Mouse (Mus musculus): Measurements from ENCODE around the gene Ugdh.

The Ugdh gene

DNA sequence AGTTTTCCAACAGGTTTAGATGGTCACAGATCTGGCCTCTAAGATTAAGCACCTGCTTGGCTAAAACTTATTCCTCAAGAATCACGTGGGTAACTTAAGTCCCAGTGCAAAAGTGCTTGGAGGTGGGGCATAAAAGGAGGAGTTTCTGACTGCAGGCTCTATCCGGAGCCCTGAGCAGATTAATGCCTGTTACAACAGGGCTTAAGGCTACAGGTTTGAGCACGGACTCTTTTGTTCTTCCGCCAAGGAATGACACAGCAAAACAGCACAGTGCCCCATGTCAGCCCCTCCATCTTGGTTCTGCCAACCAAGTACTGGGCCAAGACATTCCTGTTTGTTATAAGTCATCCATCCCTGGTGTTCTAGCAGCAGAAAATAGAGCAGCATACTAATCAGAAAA lies 7.4 kb downstream of the Ugdh start:
- DNase-seq = no peak

DNA sequence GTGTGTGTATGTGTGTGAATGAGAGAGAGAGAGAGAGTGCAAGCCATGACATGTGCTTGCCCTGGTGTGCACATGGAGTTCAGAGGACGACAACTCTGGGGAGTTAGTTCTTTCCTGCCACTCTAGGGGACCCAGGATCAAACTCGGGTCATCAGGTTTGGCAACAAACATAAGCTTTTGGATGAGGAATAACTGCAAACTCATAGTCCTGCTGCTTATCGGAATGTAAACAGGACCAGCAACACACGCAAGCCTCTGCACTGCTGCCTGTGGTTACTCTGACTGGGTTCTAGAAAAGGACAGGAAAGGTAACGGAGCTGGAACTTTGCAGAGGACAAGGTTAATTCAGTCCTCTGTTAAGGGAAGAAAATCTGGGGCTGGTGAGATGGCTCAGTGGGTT lies 10.5 kb downstream of the Ugdh start:
- no peak for DNase-seq

DNA sequence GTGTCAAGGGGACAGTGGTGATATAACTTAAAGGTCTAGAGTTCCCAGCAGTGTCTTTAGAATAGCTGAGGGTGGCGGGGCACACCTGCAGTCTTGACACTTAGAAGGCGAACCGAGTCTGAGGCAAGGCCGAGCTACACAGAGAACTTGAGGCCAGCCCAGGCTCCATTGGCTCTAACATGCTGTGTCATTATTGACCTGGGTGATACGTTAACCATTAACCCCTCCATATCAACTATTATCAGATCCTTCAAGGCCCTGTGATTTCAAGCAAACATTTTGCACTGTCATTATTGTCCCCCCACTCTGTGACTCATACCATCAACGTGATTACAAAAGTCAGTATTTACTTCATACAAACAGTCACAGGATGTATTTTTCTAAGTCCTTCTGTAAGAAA lies 11.5 kb downstream of the Ugdh start:
- DNase-seq = no peak

DNA sequence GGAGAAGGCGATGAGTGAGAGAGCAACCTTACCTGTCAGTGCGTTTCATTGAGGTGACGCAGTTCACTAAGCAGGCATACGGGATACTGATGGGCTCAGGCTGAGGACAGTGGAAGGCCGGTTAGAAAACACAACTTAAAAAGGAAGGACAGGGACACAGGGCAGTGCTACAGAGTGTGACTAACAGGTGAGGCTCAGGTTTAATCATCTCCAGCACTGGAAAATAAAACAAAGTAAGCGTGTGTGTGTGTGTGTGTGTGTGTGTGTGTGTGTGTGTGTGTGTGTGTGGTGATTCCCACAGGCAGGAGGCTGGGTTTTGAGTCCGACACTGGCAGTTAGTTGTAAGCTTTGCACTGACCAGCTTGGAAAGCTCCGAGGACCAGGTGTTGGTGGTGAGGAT lies 12.9 kb downstream of the Ugdh start:
- no peak for DNase-seq

DNA sequence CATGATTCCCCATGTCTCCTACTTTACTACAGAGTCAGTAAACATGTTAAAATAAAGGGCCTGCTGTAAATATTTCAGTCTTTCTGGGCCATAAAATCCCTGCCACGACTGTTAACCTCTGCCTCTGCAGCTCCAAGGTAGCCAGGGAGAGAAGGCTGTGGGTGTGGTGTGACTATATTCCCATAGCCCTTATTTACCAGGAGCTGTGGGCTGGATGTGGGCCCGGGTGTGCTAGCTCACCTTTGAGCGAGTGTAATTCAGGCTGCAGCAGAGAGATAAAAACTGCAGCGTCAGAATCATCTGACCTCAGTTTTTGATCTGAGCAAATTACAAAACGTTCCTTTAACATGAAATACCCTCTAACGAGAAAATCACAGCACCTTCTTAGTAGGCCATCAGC lies 14.9 kb downstream of the Ugdh start:
- no peak for DNase-seq

DNA sequence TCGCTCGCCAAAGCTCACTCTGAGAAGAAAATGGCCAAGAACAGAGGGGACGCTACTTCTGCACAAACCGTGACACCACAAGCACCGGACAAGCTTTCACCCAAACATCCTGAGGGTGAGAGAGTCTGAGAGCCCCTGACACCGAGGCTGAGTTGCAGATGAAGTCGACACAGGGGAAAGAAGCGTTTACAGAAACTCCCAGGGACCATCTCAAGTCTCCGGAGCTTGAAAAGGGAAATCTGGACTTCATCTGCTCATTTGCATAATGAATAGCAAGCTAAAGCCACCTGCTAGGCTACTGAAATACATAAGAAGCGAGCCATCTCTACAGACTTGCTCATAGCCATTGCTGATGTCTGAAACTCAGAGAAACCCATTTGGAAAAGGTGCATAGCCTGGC lies 16.6 kb downstream of the Ugdh start:
- DNase-seq = no peak

DNA sequence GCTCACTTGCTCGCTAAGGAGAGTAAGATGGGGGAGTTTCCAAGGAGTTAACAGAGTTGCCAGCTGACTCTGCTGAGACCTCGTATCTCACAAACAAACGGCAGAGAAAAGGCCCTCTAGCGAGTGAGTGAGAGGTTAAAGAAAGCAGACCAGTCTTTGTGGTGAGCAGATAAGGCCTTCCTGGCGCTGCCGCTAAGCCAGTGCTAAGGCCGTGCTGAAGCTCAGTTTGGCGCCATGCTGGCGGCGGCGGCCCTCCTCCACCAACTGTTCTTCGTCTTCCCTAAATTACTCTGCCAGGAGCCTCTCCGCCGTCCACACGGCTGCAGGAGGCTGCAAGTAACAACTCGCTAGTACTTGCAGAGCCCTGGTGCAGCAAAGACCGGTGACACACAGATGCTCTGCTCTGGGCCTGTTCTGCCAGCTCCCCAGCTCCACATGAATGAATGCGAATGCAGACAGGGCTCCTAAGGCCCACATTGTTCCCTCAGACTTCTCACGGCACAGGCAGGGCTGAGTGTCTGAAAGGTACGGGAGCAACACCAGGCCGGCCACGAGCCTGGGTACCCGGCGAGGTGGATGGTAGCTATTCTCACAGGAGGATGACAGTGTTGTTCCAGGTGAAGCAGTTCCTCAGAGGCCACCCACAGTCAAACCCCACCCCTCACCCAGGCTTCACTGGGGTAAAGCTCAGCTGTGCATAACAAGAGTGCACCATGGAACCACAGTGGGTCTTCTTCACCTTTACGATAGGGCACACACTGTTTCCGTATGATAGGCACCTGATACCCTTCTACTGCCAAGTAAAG lies 19.9 kb downstream of the Ugdh start:
- DNase-seq = no peak

DNA sequence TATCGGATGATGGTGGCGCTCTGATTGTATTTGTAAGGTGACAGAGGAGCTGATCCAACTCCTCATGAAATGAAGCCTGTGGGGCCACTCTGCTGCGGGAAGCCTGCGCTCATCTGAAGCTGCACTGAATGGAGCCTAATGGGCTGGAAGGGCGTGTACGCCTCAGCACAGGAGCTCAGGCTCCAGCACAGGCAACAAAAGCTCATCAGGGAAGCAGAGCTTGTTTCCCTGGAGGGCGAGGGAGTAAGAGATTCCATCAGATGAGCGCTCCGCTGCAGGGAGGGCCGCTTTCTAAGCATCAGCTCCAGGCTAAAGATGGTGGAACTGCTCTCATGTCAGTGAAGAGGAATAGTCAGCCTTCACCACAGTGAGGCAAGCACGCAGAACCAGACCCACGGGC lies 27.8 kb downstream of the Ugdh start:
- DNase-seq = no peak

DNA sequence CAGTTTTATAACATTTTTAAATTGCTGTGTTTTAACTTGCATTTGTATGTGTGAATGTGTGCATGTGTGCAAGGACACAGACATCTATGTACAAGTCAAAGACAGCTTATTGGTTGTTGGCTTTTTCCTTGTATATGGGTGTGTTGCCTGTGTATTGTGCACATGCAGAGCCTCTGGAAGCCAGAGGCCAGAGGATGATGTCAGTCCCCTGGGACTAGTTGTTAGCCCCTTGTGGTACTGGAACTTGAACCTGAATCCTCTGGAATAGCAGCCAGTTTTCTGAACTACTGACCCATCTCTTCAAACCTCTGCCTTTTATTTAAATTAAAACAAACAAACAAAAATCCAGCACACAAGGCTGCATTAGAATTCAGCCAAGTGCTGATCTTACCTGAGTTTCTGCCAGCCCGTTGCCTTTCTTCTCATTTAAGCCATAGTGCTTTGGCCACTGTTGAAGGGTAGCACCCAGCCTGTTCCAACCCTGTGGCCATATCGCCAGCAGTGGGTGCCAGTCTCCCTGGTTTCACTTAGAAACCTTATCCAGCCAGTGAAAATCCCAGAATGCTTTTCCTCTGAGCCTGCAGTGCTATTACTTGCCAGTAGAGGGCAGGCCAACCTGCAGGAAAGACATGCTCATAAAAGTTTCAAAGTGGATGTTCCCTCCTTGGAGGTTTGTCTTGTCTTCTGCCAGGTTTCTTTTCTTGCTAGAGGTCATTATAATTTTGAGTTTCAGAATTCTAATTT lies 34.3 kb downstream of the Ugdh start:
- DNase-seq = peak; percentile 82

DNA sequence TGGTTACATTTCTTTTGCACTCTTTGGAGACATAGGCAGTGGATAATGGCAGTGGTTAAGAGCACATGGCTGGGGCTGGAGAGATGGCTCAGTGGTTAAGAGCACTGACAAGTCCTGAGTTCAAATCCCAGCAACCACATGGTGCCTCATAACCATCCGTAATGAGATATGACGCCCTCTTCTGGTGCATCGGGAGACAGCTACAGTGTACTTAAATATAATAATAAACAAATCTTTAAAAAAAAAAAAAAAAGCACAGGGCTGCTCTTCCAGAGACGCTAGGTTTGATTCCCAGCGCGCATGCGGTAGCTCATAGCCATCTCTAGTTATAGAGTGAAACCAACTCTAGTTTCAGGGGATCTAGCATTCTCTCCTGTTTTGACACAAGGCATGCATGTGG lies 41.3 kb downstream of the Ugdh start:
- DNase-seq = no peak

DNA sequence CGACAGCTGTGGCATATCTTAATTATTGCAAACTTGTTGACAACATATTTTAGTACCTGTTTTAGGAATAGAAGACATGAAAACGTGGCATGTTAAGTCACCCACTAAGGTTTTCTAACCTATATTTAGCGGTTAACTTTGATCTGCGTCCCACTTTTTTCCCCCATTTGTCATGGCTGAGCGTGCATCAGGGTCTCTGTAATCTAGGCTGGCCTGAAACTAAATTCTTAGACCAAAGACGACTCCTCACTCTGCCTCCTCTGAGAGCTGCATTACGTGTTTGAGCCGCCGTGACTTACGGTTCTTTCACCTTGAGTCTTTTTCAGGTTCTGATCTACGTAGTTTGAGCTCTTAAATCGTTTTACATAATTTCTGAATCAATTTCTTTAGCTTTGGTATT lies 44.0 kb downstream of the Ugdh start:
- DNase-seq = peak; percentile 12

DNA sequence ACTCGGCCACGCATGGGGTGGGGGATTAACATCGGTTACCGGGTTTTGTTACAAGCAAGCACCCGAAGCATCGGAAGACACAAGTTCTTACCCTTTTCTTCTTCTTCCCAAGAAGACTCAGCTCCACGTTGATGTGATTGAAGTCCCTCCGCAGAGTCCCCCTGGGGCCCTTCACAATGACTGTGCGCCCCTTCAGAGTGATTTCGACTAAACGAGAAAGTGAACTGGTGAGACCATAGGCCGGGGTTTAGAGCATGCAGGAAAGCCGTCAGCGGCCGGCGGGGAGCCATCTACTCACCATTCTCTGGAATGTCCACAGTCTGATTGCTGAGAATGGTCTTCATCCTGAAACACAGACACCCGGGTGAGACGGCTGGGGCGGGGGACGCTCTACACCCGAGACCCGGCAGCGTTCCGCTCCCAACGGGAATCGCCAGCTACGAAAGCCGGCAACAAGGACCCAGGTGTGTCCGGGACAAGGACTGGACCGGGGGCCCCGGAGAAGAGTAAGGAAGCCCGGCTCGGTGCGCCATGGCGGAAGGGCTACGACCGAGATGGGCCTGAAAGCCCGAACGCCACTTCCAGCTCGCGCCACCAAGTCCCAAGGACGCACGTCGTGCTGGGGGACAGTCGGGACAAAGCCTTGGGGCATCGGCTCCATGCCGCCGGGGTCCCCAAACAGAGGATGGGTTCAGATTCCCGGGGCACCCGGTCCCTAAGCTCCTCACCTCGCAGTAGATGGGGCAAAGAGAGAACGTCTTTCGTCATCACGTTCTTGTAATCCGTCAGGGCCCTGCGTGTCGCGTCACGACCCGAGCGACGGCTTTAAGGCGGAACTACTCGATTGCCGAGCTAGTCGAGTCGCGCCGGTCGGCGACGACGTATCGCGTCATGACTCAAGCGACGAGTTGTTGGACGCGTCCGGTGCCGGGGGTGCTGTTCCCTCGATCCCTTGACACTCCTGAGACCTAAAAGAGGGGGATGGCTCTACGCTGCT lies 44.8 kb downstream of the Ugdh start, which contains the start of the genes Rpl9 and Lias:
TSS of gene Rpl9 (minus strand) at position 797 of the 997 bp plus-strand sequence.
TSS of gene Lias (plus strand) at position 850 of the 997 bp plus-strand sequence.
- peak; percentile 99 for DNase-seq

DNA sequence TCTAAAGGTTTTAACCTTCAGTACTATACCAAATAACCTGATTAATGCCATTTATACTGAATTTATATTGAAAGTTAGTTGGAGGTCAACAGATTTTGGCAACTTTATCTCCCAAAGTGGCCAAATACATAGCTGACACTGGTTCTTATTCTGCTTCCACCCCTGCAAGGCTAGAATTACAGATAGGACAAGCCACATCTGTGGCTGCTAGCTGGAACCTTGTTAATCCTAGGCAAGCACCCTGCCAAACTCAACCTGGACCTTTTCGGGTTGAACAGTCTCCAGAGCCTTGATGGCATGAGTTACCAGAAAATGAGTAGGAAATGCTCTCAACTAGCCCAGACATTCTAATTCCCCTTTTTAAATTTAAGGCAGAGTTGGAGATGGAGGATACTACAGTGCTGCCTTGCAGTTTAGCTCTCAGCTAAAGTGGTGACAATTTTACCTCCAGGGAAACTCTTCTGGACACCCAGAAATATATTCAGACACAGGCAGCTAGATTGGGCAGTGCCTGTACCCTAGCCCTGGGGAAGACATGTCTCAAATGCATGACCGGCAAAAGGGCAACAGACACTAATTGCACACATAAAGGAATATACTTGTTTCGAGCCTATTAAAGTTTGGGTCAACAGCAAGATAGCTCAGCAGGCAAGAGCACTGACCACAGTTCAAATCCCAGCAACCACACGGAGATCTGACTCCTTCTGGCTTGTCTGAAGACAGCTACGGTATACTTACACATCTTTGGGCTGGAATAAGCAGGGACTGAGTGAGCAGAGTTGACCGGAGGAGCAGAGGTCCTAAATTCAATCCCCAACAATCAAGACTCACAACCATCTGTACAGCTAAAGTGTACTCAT lies 48.5 kb downstream of the Ugdh start:
- DNase-seq = no peak

DNA sequence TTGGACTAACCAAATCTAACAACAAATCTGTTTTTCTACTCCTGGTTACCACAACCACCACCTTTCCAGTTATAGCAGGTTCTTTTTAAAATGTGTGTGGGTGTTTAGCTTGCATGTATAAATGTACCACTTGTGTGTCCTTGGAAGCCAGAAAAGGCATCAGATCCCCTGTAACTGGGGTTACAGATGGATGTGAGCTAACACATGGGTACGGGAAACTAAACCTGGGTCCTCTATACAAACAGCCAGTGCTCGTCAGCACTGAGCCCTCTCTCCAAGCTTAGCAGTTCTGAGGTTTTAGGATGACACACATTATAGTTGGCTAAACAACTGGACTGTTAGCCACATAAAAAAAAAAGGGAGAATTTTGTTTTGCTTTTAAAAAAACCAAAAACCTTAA lies 50.0 kb downstream of the Ugdh start:
- DNase-seq = no peak

DNA sequence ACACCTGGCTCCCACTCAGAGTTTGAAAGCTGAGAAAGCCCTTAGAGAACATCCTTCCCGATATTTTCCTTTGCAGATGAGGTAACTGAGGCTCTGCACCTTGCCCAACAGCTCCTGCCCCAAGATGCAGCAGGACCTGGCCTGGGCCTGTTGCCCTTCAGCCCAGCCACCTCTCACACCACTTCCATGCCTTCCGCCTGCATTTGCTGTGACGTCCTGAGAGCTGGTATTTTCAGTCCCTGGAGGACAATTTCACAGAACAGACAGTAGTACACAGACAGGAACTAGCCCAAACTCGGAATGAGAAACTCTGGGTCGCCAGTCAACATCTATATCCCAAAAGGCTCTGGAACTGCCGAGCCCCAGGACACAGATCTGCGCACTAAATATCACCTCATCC lies 61.0 kb downstream of the Ugdh start:
- no peak for DNase-seq

DNA sequence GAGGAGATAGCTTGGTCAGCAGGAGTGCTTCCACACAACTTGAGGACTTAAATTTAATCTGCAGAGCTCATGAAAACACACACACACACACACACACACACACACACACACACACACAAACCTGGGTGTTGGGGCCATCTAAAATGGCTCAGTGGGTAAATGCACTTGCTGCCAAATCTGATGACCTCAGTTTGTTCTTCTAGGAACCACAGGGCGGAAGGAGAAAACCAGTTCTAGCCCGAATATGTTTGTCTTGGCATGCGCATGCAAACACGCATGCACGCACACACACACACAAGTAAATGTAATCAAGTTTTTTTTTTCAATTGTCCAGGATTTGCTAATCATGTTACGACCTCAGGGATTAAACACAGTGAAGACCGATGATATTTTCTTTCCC lies 64.2 kb downstream of the Ugdh start:
- DNase-seq = no peak

DNA sequence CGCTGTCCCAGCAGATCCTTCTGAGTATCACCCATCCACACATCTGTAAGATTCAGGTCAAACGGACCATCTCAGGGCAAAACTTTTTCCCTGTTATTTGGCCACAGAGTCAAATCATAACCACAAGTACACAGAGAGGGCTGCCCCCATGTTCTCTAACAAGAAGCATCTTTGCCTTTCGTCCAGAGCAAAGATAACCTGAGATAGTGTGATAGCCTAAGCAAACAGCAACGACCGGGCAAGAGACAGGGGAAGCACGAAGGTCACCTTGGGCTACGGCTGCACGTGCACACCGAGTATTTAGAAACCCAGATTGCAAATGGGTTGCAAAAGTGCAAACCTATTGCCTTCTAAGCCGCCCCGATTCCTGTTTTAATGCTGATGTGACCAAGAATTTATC lies 67.9 kb downstream of the Ugdh start:
- no peak for DNase-seq

Data from thymus, postnatal 4 days (tissue).